Mouse (Mus musculus) midbrain, postnatal 0 days (tissue): ENCODE data around the gene Camsap1. TPM values are rescaled to one million over a fixed set of nuclear protein-coding genes. Genes with fewer than 3 reads are reported as not detected.

ENCODE experiments used
- ATAC-seq: fragments of 200-750 bp; cut with Nextera tagmentation; 2 replicates; pipeline ENCODE4 v1.8.0; 2017; ENCODE audit warnings: moderate number of reproducible peaks, mild to moderate bottlenecking, moderate TSS enrichment, moderate library complexity; ENCODE audit not compliant: low FRiP score
- DNase-seq: peaks from one replicate; pipeline ENCODE4 v3.0.0-alpha.2; 2015; ENCODE audit warnings: low spot score
- H3K27ac ChIP-seq: fragments of 300-500 bp; sonication (generic); 2 replicates; pipeline ENCODE4 v1.5.1; 2014; ENCODE audit warnings: low read depth, mild to moderate bottlenecking, low read length, mixed read lengths
- H3K27me3 ChIP-seq: fragments of 300-500 bp; sonication (generic); 2 replicates; pipeline ENCODE4 v1.6.1; 2014; ENCODE audit warnings: low read length, control low read depth, mixed read lengths; ENCODE audit not compliant: insufficient read depth
- H3K36me3 ChIP-seq: fragments of 300-500 bp; sonication (generic); 2 replicates; pipeline ENCODE4 v1.6.1; 2014; ENCODE audit warnings: low read length, control low read depth, mixed read lengths; ENCODE audit not compliant: insufficient read depth
- H3K4me1 ChIP-seq: fragments of 300-500 bp; sonication (generic); 2 replicates; pipeline ENCODE4 v1.6.1; 2014; ENCODE audit warnings: mild to moderate bottlenecking, control low read depth, antibody characterized with exemption, low read length, mixed read lengths; ENCODE audit not compliant: insufficient read depth
- H3K4me2 ChIP-seq: fragments of 300-500 bp; sonication (generic); 2 replicates; pipeline ENCODE4 v1.6.1; 2014; ENCODE audit warnings: low read depth, mild to moderate bottlenecking, low read length, mixed read lengths; ENCODE audit not compliant: poor library complexity, severe bottlenecking
- H3K4me3 ChIP-seq: fragments of 300-500 bp; sonication (generic); 2 replicates; pipeline ENCODE4 v1.5.1; 2014; ENCODE audit warnings: low read depth, mild to moderate bottlenecking, low read length, moderate library complexity
- H3K9ac ChIP-seq: fragments of 300-500 bp; sonication (generic); replicated peaks from 2 replicates; pipeline ENCODE4 v1.6.1; 2014; ENCODE audit warnings: mild to moderate bottlenecking, low read length, moderate library complexity, mixed read lengths; ENCODE audit not compliant: poor library complexity, severe bottlenecking
- H3K9me3 ChIP-seq: fragments of 300-500 bp; sonication (generic); 2 replicates; pipeline ENCODE4 v1.6.1; 2016; ENCODE audit warnings: low read length, control low read depth
- CTCF ChIP-seq: IDR thresholded peaks from 2 replicates; pipeline ENCODE4 v1.5.1; 2016; ENCODE audit warnings: antibody characterized with exemption, mild to moderate bottlenecking
- WGBS: fragments of 180-500 bp; shearing (Covaris S2); extraction: QIAGEN DNeasy Blood & Tissue Kit; methylation state at CpG from one replicate; pipeline ENCODE4 v1.1.7; 2014; 5-methylcytosine and 5-hydroxymethylcytosine counted together
- polyA plus RNA-seq: library from polyadenylated mRNA; unstranded; fragments of >200 nt; fragmentation: Nextera tagmentation; extraction: Ambion mirVana; gene quantifications from 2 replicates; pipeline ENCODE4 v1.2.1, GENCODE M21; 2015
- total RNA-seq: library from RNA; depleted of rRNA; stranded (reverse); fragments of >200 nt; gene quantifications from 2 replicates; pipeline ENCODE4 v1.2.3, GENCODE M21; 2014

Camsap1 gene
- total and polyA plus RNA-seq, 2 experiments from 2014 or later = 61.3 to 157 TPM

- DNase-seq (no peak), ATAC-seq (no peak)
- no peak for TF ChIP-seq CTCF
Measured at GRCm38 (mm10) chr2:25919972-25920371, 63.1 kb downstream of the Camsap1 start.

GRCm38 (mm10) chr2:25918408-25918807 lies 64.7 kb downstream of the Camsap1 start:
- WGBS = 89% methylated on average over 2 of the region's 2 CpGs
- Histone ChIP-seq H3K4me3 (no peak overlapping the region), H3K36me3 (no peaks in the 10 kb centered on the region), H3K9me3 (no peaks in the 10 kb centered on the region), H3K27ac (0 out of 2 replicates have a peak overlapping the region, but pooled peaks have one; percentile 33), H3K27me3 (no peaks in the 10 kb centered on the region), H3K4me2 (no peak overlapping the region), H3K9ac (no peak overlapping the region), H3K4me1 (no peaks in the 10 kb centered on the region)
- TF ChIP-seq CTCF = no peak
- no peak for ATAC-seq
- DNase-seq = no peak

More at GRCm38 (mm10) chr2:25919972-25920371, 63.1 kb downstream of the Camsap1 start:
- Histone ChIP-seq H3K27ac (no peak overlapping the region), H3K27me3 (no peaks in the 10 kb centered on the region), H3K9ac (no peak overlapping the region), H3K4me2 (no peak overlapping the region), H3K4me1 (no peaks in the 10 kb centered on the region), H3K9me3 (no peaks in the 10 kb centered on the region), H3K36me3 (peaks cover 5% of the 10 kb centered on the region; the same call in 1 of the 2 replicates), H3K4me3 (no peak overlapping the region)
- 69% methylated on average over 3 of the region's 3 CpGs for WGBS

GRCm38 (mm10) chr2:25914821-25915220 lies 68.3 kb downstream of the Camsap1 start:
- no peak overlapping the region for H3K4me3 ChIP-seq
- H3K36me3 ChIP-seq = peaks cover 12% of the 10 kb centered on the region; the same call in 1 of the 2 replicates
- H3K4me2 ChIP-seq = no peak overlapping the region
- no peaks in the 10 kb centered on the region for H3K4me1 ChIP-seq
- DNase-seq = no peak
- no peak for TF ChIP-seq CTCF
- no peak overlapping the region for H3K27ac ChIP-seq
- no peaks in the 10 kb centered on the region for H3K27me3 ChIP-seq
- no peak overlapping the region for H3K9ac ChIP-seq
- no peaks in the 10 kb centered on the region for H3K9me3 ChIP-seq
- ATAC-seq = no peak
- 89% methylated on average over 5 of the region's 5 CpGs for WGBS

GRCm38 (mm10) chr2:25914201-25914600 lies 68.9 kb downstream of the Camsap1 start:
- Histone ChIP-seq H3K4me1 (no peaks in the 10 kb centered on the region), H3K9ac (no peak overlapping the region), H3K9me3 (no peaks in the 10 kb centered on the region), H3K36me3 (peaks cover 12% of the 10 kb centered on the region; the same call in 1 of the 2 replicates), H3K4me3 (no peak overlapping the region), H3K27me3 (no peaks in the 10 kb centered on the region), H3K4me2 (no peak overlapping the region), H3K27ac (no peak overlapping the region)
- TF ChIP-seq CTCF = 0 out of 2 replicates have a peak, but pooled peaks have one; percentile 4
- DNase-seq = no peak
- ATAC-seq = no peak
- 79% methylated on average over 4 of the region's 4 CpGs for WGBS

GRCm38 (mm10) chr2:25913247-25913646 lies 69.8 kb downstream of the Camsap1 start:
- no peaks in the 10 kb centered on the region for H3K9me3 ChIP-seq
- H3K4me1 ChIP-seq = no peaks in the 10 kb centered on the region
- no peak overlapping the region for H3K4me3 ChIP-seq
- peak; percentile 24 for DNase-seq
- H3K4me2 ChIP-seq = no peak overlapping the region
- 44% methylated on average over 2 of the region's 2 CpGs for WGBS
- no peak overlapping the region for H3K27ac ChIP-seq
- peak; percentile 69 for TF ChIP-seq CTCF
- H3K9ac ChIP-seq = no peak overlapping the region
- no peak for ATAC-seq
- H3K27me3 ChIP-seq = no peaks in the 10 kb centered on the region
- peaks cover 12% of the 10 kb centered on the region; the same call in 1 of the 2 replicates for H3K36me3 ChIP-seq

- DNase-seq = no peak
- no peak overlapping the region for H3K4me2 ChIP-seq
- H3K4me3 ChIP-seq = no peak overlapping the region
- H3K36me3 ChIP-seq = peaks cover 13% of the 10 kb centered on the region
- H3K9ac ChIP-seq = no peak overlapping the region
- WGBS = 81% methylated on average over 12 of the region's 12 CpGs
- H3K27ac ChIP-seq = no peak overlapping the region
- H3K9me3 ChIP-seq = no peaks in the 10 kb centered on the region
- H3K4me1 ChIP-seq = no peaks in the 10 kb centered on the region
- no peak for TF ChIP-seq CTCF
- no peak for ATAC-seq
- no peaks in the 10 kb centered on the region for H3K27me3 ChIP-seq
Measured at GRCm38 (mm10) chr2:25909872-25910271, 73.2 kb downstream of the Camsap1 start.
